Mouse (Mus musculus): Measurements from ENCODE around the gene Akap6. TPM values are rescaled to one million over a fixed set of nuclear protein-coding genes. Genes with fewer than 3 reads are reported as not detected.

Akap6 gene
- polyA plus RNA-seq (2012; rRNA removed; ENCODE audit: low replicate concordance) = 0.12 and 1.2 TPM in 2 replicates

DNA sequence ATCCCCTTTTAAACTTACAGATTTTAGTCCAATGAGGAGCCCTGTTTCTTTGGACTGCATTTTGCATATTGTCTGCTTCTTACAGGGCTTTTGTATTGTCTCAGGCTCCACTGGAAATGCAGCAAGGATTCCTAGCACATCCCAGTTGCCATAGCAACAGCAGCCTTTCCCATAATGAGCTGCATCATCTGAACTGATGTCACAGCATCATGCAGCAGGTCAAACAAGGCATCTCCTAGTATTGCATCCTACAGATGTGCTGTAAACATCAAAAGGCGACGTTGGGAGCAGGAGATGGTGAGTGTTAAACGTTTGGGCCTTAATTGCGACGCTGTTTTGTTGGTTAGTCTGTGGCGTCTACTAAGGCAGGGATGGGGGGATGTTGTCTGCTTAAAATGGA is at the start of gene Akap6:
TSS of gene Akap6 (plus strand) at position 238 of the 400 bp plus-strand sequence.

Other genes with a start within 250 kb of the Akap6 start
- gene Arhgap5, start 195.4 kb upstream of the Akap6 start, polyA plus RNA-seq (2012; rRNA removed; ENCODE audit: low replicate concordance) = 1.7 and 6.7 TPM in 2 replicates